Mouse (Mus musculus) frontal cortex, postnatal 14 days (tissue): ENCODE measurements around the gene Trim8.

Source experiments
- DNase-seq, 2 experiments: peaks; one replicate each; pipeline ENCODE4 v3.0.0; 2022; ENCODE audit warnings: low spot score in 2 of 2

Trim8 gene

DNA sequence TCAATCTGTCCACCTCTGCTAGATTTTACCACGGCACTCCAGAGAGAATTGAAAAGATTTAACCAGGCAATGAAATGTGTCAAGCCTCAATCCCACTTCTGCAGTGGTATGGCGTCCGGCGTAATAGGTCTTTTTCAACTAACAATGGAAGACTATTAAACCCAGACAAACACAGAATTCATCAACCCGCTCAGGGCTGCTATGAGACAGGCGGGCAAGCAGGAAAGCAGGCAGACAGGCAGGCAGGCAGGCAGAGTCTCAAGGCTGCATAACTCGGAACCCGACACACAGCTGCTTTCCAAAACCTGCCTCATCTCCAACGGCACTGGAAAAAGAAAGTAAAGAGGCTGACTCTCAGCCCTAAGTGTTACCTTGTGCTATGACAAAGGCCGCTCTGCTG, 46.6 kb downstream of the Trim8 start:
- DNase-seq: no peak

DNA sequence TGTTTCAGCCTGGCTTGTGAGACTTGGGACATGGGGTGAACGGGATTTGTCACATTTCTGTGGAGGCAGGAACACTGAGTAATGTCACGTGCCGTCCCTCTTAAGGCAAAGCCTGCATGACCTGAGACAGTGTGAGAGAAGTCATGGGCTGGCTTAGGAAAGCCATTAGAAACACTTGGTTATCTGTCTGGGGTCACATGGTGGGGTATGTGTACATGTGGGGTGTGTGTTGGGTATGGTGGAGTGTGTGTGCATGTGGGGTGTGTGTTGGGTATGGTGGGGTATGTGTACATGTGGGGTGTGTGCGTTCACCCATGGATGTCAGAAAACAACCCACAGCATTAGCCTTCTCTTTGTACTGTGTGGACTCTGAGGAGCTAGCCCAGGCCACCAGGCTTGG, 48.9 kb downstream of the Trim8 start:
- no peak for DNase-seq

DNA sequence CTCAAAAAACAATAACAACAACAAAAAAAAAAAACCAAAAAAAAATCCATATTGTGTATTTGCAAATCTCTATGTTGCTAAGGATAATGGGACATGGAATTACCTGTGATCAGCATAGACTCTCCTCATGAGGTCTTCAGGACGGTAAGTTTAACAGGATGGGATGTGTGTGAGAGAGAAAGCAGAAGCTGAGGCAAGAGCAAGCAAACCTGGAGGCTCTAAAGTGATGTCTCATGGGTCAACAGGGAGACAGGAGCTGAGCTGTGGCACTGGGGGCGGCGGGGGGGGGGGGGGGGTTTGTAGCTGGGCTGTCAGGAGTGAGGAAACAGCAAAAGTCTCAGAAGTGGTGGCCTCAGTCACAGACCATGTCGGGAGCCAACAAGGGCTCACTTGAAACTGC, 51.0 kb downstream of the Trim8 start:
- no peak for DNase-seq

DNA sequence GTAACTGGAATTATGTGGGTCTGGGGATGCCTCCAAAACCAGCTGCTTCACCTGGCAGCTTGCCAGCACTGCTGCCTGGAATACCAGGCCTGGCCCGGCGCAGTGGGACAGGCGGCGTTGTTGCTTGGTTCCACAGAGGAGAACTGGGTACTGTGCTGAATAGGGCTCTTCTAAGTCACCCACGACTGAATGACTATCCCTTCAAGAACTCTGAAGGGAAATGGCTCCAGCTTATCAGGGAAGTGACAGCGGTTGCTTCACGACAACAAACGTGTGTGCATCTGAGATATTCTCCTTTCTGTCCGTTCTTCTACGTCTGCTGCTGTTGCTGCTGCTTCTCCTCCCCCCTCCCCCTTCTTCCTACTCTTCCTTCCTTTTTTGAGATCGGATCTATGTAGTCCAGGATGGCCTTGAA, 52.0 kb downstream of the Trim8 start:
- DNase-seq: no peak

DNA sequence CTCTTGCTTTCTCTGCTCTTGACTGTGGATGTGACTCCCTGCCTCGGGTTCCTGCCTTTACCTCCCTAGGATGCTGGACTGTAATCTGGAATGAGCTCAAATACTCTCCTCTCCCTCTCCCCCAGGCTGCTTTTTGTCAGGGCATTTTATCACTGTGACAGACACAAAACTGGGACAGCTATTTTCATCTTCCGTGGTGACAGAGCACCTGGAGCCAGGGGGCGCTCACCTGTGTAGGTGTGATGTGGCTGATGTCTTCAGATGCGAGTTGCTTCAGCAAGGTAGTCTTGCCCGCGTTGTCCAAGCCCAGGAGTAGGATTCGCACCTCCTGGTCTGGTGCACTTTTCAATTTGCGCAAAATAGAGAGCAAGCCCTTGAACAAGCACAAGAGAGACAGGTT, 56.5 kb downstream of the Trim8 start:
- DNase-seq: no peak

DNA sequence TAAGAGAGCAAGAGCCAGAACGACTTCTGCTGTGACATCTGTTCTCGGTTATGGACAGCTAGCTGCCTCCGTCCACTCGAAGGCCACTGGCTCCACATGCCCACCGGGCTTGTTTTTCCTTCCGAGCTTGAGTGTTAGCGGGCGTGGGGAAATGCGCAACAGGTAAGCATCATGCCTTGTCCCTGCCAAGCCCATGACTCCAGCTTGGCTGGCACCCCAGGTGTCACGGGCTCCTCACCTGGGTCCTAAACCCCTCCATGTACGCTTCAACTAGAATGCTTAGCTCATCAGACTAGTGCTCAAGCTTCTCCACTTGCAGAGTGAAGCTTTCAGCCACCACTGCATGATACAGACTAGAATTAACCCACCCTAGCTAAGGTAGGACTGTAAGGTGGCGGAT, 57.1 kb downstream of the Trim8 start:
- no peak for DNase-seq

DNA sequence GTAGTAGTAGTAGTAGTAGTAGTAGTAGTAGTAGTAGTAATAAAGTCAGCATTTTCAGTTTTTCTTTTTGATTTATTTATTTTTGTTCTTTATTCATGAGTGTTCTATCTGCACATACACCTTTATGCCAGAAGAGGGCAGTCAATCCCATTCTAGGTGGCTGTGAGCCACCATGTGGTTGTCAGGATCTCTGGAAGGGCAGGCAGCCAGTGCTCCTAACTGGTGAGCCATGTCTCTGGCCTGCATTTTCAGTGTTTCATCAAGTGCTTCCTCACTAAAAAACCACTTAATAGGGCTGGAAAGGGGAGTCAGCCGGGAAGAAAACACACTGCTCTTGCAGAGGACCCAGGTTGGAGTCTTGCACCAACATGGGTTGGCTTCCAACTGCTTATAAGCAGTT, 60.6 kb downstream of the Trim8 start:
- no peak for DNase-seq

DNA sequence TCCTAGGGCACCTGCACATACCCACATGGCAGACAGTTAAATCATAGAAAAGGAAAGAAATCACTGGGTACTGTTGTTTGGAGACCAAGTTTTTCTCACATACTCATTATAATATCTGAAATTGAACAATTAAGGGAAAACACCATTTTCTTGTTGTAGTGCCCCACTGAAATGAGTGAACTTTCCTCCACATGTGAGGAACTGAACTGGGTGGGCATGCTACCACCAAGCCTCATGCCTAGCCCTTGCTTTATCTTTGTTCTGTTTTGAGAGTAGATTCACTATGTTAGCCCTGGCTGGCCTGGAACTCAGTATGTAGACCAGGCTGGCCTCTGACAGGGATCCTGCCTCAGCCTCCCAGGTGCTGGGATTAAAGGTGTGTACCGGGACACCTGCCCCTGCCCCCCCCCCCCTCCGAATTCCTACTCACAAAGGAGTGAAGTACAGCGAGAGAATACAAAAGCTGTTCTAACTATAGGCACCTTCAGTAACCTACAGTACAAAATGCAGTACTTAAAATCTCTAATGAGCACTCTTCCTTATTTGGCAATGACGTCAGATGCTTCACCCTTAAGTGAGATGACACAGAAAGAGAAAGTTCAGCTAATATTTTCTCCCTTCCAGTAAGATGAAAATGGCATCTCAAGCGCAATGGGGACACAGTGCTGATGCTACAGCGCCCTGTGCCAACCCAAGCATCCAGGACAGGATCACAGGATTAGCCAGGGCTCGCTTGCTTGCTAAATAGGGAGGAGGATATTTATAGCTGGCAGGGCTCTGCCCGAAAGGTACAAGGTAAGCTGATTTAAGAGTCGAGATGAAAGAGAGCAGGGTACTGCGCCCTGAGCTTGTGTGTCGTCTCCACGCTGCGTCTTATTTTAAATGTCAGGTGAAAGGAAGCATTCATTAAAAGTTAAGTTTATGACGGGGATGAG, 61.3 kb downstream of the Trim8 start:
- no peak for DNase-seq

DNA sequence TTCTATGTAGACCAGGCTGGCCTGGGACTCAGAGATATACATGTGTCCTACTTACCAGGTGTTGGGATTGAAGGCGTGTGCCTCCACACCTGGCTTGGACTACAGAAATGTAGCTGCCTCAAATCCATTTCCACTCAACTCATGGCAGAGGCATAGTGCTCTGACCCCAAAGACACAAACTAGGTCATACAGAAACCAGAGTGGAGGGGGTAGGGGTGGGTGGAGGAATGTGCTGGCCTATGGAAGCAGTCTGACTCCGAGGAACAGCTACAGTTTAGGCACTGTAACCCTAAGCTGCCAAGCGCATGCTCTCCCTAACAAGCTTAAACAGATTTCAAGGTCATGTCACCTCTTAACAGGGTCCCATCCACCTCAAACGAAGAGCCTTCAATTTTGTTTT, 62.1 kb downstream of the Trim8 start:
- DNase-seq: no peak

DNA sequence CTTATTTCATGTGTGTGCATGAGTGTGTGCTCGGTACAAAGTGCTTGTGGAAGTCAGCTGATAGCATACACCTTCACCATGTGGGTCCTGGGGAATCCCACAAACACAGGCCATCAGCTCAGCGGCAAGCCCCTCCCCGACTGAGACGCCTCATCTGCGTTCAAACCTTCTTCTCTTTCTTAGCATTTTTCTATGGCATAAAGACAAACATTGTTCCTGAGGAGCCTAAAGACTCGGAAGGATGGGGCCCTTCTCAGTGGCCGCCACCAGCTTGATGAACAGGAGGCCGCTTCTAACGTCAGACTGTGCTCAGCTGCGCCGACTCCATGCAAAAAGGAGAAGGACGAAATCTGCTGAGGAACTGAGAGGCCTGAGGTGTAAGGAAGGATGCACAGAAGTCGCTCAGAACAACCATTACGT, 62.6 kb downstream of the Trim8 start:
- DNase-seq: no peak
